Mouse (Mus musculus): ENCODE measurements around the gene Ldb1.

- no peak for TF ChIP-seq POLR2A (IDR thresholded peaks at IDR 0.05; ENCODE audit: borderline replicate concordance, control insufficient read depth, low read depth, low read length)
- no peak for TF ChIP-seq CTCF (IDR thresholded peaks at IDR 0.05; ENCODE audit: control insufficient read depth, insufficient read depth, low read length)
Measured at GRCm38 (mm10) chr19:46046621-46047025, 1.6 kb upstream of the Ldb1 start.
